Mouse (Mus musculus): ENCODE data around the gene Klhl5. TPM values are rescaled to one million over a fixed set of nuclear protein-coding genes. Genes with fewer than 3 reads are reported as not detected.

Klhl5 gene
- polyA plus RNA-seq, 1 experiment from 2014 or later = 27.5 TPM

DNA sequence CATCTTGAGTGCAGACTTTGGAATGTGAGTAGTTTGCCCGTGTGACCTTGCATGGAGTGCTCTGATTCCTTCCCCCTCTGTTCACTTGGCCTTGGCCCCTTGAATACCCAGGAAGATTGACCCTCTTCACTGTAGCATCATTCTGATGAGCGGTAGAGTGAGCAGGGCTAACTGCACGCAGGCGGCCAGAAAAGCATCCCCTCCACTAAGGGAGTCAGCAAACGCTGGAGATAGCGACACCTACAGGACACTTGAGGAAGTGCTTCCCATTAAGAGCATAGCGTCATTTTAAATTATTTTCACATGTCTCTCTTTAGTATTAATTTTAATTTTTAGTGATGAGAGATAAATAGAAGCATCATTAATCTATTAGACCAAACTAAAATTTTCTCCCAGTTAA, 106.0 kb downstream of the Klhl5 start:
- no peaks in the 10 kb centered on the region for H3K27me3 ChIP-seq (ENCODE audit: insufficient read depth, low read length)
- H3K9me3 ChIP-seq (replicated peaks; ENCODE audit: low read length) = no peaks in the 10 kb centered on the region
- H3K36me3 ChIP-seq (ENCODE audit: insufficient read depth, low read length) = 0 out of 2 replicates have a peak, but pooled peaks cover 4% of the 10 kb centered on the region
- H3K27ac ChIP-seq = no peak overlapping the region
- TF ChIP-seq CTCF (IDR thresholded peaks at IDR 0.05; ENCODE audit: low read depth) = peak; percentile 92
- 19% methylated on average over 7 of the region's 7 CpGs for WGBS
- H3K4me2 ChIP-seq (ENCODE audit: low read length) = no peak overlapping the region
- ATAC-seq (replicated peaks; ENCODE audit: low FRiP score, low read depth) (peak; percentile 49; the same call in 1 of the 2 replicates), DNase-seq (ENCODE audit: low spot score) (peak; percentile 79)
- H3K4me1 ChIP-seq (replicated peaks; ENCODE audit: insufficient read depth, low read length) = no peaks in the 10 kb centered on the region
- no peak overlapping the region for H3K4me3 ChIP-seq (replicated peaks; ENCODE audit: low read depth, low read length)
- no peak overlapping the region for H3K9ac ChIP-seq (ENCODE audit: low read depth, low read length)

Other genes with a start within 250 kb of the Klhl5 start
- 0.73 and 0.87 TPM in 2 replicates for gene Tlr1, start 174.0 kb upstream of the Klhl5 start, polyA plus RNA-seq (2015; fragmentation: Nextera tagmentation; extraction: Ambion mirVana)
- 0.32 and 0.42 TPM in 2 replicates for gene Tlr6, start 147.4 kb upstream of the Klhl5 start, polyA plus RNA-seq (2015; fragmentation: Nextera tagmentation; extraction: Ambion mirVana)
- 28.9 and 32.6 TPM in 2 replicates for gene Fam114a1, start 137.5 kb upstream of the Klhl5 start, polyA plus RNA-seq (2015; fragmentation: Nextera tagmentation; extraction: Ambion mirVana)
- gene Tmem156, start 15.4 kb upstream of the Klhl5 start, polyA plus RNA-seq (2015; fragmentation: Nextera tagmentation; extraction: Ambion mirVana) = 0.18 and 0.19 TPM in 2 replicates
- gene Wdr19, start 92.2 kb downstream of the Klhl5 start, polyA plus RNA-seq (2015; fragmentation: Nextera tagmentation; extraction: Ambion mirVana) = 9.9 and 10.2 TPM in 2 replicates
- 69.1 and 74.3 TPM in 2 replicates for gene Rfc1, start 228.1 kb downstream of the Klhl5 start, polyA plus RNA-seq (2015; fragmentation: Nextera tagmentation; extraction: Ambion mirVana)
- gene Klb, start 240.8 kb downstream of the Klhl5 start, polyA plus RNA-seq (2015; fragmentation: Nextera tagmentation; extraction: Ambion mirVana) = 0.05 and 0.12 TPM in 2 replicates